Mouse (Mus musculus) brain, embryonic 14.5 days (tissue): Measurements from ENCODE around the gene Sept11.

Experiments
- CTCF ChIP-seq: fragments of 200-500 bp; IDR thresholded peaks from 2 replicates; pipeline ENCODE4 v1.5.1; 2012; ENCODE audit warnings: inconsistent platforms, mild to moderate bottlenecking, moderate library complexity, borderline replicate concordance; ENCODE audit not compliant: insufficient read depth, insufficient read length; ENCODE audit errors: extremely low read depth
- POLR2A ChIP-seq: fragments of 200-500 bp; IDR thresholded peaks from 2 replicates; pipeline ENCODE4 v1.6.1; 2012; ENCODE audit warnings: mild to moderate bottlenecking, inconsistent platforms, borderline replicate concordance; ENCODE audit not compliant: poor library complexity, insufficient read depth, insufficient read length, severe bottlenecking; ENCODE audit errors: extremely low read depth

DNA sequence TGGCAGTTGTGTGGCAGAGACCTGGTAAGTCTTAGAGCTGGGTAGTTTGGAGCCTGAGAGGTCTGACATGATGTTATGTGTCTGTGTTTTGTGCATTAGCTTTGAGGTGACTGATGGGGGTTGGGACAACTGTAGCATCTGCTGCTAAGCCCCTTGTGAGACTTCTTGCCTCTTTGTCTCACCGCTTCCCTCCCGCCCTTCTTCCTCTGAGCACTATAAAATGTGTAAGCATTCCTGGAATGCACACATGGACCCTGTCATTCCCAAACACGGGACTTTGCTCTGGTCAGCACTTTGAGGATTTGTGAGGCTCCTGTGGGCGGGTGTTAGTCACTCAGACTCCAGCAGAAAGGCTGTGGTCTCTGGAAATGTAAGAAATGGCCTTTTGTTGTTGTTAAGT lies 36.7 kb downstream of the Sept11 start:
- TF ChIP-seq POLR2A (no peak), CTCF (no peak)
